Mouse (Mus musculus) hematopoietic stem cell, adult 5-6 weeks (primary cell): ENCODE measurements around the gene Eng. TPM values are rescaled to one million over a fixed set of nuclear protein-coding genes. Genes with fewer than 3 reads are reported as not detected.

Source experiments
- total RNA-seq: library from RNA; stranded (forward); fragments of 172-1452, 232-1000 nt; gene quantifications from 2 replicates; pipeline ENCODE4 v1.2.3, GENCODE M21; 2017

The Eng gene
- total RNA-seq, 1 experiment from 2014 or later = 23.6 TPM

Other genes starting within 250 kb of the Eng start
- gene Naif1, start 196.1 kb upstream of the Eng start, total RNA-seq = 2.4 and 3.8 TPM in 2 replicates
- 10.8 and 22.3 TPM in 2 replicates for gene Slc25a25, start 195.2 kb upstream of the Eng start, total RNA-seq
- 10.0 and 11.6 TPM in 2 replicates for gene Fam102a, start 111.3 kb upstream of the Eng start, total RNA-seq
- gene Dpm2, start 75.7 kb upstream of the Eng start, total RNA-seq = 35.6 and 43.0 TPM in 2 replicates
- not detected in 2 replicates for gene Pip5kl1, start 71.8 kb upstream of the Eng start, total RNA-seq
- gene 9430097D07Rik, start 70.9 kb upstream of the Eng start, total RNA-seq = not detected in 2 replicates
- 17.5 and 26.0 TPM in 2 replicates for gene St6galnac4, start 59.5 kb upstream of the Eng start, total RNA-seq
- 13.3 TPM in 2 replicates for gene St6galnac6, start 46.9 kb upstream of the Eng start, total RNA-seq
- 13.1 and 15.8 TPM in 2 replicates for gene Ak1, start 24.8 kb upstream of the Eng start, total RNA-seq
- 20.6 and 27.0 TPM in 2 replicates for gene Fpgs, start 57.5 kb downstream of the Eng start, total RNA-seq
- 68.8 and 74.9 TPM in 2 replicates for gene Cdk9, start 66.5 kb downstream of the Eng start, total RNA-seq
- gene Sh2d3c, start 74.5 kb downstream of the Eng start, total RNA-seq = 10.4 and 17.9 TPM in 2 replicates
- gene 6330409D20Rik, start 94.4 kb downstream of the Eng start, total RNA-seq = not detected in 2 replicates
- gene Tor2a, start 110.6 kb downstream of the Eng start, total RNA-seq = 17.8 and 23.3 TPM in 2 replicates
- not detected in 2 replicates for gene Ttc16, start 129.0 kb downstream of the Eng start, total RNA-seq
- 1.5 and 2.8 TPM in 2 replicates for gene Ptrh1, start 129.2 kb downstream of the Eng start, total RNA-seq
- not detected in 2 replicates for gene Cfap157, start 137.8 kb downstream of the Eng start, total RNA-seq
- gene Stxbp1, start 200.7 kb downstream of the Eng start, total RNA-seq = 5.2 and 6.2 TPM in 2 replicates
- 26.5 and 33.9 TPM in 2 replicates for gene Fam129b, start 229.5 kb downstream of the Eng start, total RNA-seq